Mouse (Mus musculus): ENCODE data around the gene Hcrt. TPM values are rescaled to one million over a fixed set of nuclear protein-coding genes. Genes with fewer than 3 reads are reported as not detected.
A peak's percentile ranks its signal among the peaks of the same experiment; 100 is the strongest.

The Hcrt gene
- polyA plus RNA-seq, 1 experiment from 2014 or later, result not detected

GRCm38 (mm10) chr11:100784286-100784685 is 21.6 kb upstream of the Hcrt start:
- no peak overlapping the region for H3K4me3 ChIP-seq
- peaks cover 24% of the 10 kb centered on the region for H3K4me1 ChIP-seq
- no peaks in the 10 kb centered on the region for H3K9me3 ChIP-seq (replicated peaks)
- WGBS, result 90% methylated on average over 8 of the region's 8 CpGs
- H3K36me3 ChIP-seq, result peaks cover 31% of the 10 kb centered on the region
- no peak overlapping the region for H3K27ac ChIP-seq
- H3K27me3 ChIP-seq (ENCODE audit: low read depth, poor library complexity, severe bottlenecking), result no peaks in the 10 kb centered on the region
- DNase-seq (ENCODE audit: low spot score), result no peak

- Histone ChIP-seq H3K4me3 (no peak overlapping the region), H3K36me3 (peaks cover 33% of the 10 kb centered on the region), H3K9me3 (replicated peaks) (no peaks in the 10 kb centered on the region), H3K27me3 (ENCODE audit: low read depth, poor library complexity, severe bottlenecking) (no peaks in the 10 kb centered on the region), H3K4me1 (peaks cover 15% of the 10 kb centered on the region), H3K27ac (no peak overlapping the region)
- WGBS, result 90% methylated on average over 13 of the region's 13 CpGs
- DNase-seq (ENCODE audit: low spot score), result no peak
Observed at GRCm38 (mm10) chr11:100782568-100782967, 19.8 kb upstream of the Hcrt start.

DNA sequence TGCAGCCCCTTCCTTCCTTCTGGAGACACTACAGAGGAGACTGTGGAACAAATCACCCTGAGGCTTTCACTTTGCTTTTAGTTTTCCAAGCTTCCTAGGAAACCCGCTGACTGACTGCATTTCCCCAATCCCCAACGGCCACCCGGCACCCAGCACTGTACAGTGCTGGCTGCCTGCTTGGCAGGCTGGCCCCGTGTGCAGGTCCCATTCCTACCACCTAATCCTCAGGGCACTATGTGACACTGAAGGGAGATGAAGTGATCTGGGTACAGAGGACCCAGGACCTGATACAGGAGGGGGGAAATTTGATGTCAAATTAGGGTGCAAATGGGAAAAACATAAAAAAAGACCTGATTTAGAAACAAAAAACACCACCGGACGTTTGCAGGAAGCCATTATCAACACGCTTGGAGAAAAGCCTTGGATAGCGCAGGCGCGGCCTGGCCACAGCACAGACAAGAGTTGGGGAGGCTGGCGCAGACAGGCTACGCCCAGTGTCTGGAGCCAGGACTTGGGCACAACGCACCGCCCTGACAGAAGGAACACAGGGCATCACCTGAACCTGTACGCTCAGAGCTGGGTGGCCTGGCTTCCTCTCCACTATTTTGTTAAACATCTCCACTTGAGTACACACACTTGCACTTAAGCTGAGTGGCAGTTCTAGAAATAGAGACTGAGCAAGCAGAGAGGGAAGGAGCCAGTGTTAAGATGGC is 19.2 kb upstream of the Hcrt start:
- DNase-seq (ENCODE audit: low spot score), result no peak
- peaks cover 8% of the 10 kb centered on the region for H3K4me1 ChIP-seq
- H3K27ac ChIP-seq, result no peak overlapping the region
- WGBS, result 90% methylated on average over 15 of the region's 15 CpGs
- peaks cover 33% of the 10 kb centered on the region for H3K36me3 ChIP-seq
- H3K4me3 ChIP-seq, result no peak overlapping the region
- H3K27me3 ChIP-seq (ENCODE audit: low read depth, poor library complexity, severe bottlenecking), result no peaks in the 10 kb centered on the region
- H3K9me3 ChIP-seq (replicated peaks), result no peaks in the 10 kb centered on the region

DNA sequence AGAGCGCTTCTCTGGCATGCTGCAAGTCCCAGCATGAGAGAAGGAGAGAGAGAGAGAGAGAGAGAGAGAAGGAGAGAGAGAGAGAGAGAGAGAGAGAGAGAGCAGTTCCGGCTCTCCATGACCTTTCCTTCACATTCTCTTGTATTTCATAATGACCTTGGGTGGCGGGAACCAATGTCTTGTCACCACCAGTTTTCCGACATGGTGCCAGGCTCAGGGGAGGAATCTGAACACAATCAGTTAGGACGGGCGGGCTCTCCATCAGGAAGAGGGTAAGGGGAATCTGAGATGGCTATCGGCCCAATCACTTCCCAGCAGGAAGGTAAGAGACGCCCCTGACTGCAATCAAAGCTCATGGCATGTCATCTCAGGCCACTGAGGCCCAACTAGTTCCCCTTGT is 17.5 kb upstream of the Hcrt start:
- H3K4me1 ChIP-seq, result no peaks in the 10 kb centered on the region
- no peak overlapping the region for H3K4me3 ChIP-seq
- no peaks in the 10 kb centered on the region for H3K9me3 ChIP-seq (replicated peaks)
- H3K27ac ChIP-seq, result no peak overlapping the region
- 83% methylated on average over 8 of the region's 8 CpGs for WGBS
- H3K36me3 ChIP-seq, result peaks cover 30% of the 10 kb centered on the region
- DNase-seq (ENCODE audit: low spot score), result no peak
- H3K27me3 ChIP-seq (ENCODE audit: low read depth, poor library complexity, severe bottlenecking), result no peaks in the 10 kb centered on the region

DNA sequence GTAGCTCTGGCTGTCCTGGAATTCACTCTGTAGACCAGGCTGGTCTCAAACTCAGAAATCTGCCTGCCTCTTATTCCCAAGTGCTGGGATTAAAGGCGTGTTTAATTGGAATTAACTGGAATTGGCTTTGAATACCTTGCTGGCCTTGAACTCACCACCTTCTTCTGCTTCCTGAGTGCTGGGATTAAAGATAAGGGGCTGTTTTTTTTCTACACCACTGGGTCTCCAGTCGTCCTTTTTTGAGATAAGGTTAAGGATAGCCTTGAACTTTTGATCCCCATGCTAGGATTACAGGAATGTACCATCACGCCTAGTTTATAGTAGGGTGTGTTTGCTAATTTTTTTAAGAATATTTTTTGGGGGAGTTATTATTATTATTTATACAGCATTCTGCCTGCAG is 15.3 kb upstream of the Hcrt start:
- 75% methylated on average over 3 of the region's 3 CpGs for WGBS
- H3K27me3 ChIP-seq (ENCODE audit: low read depth, poor library complexity, severe bottlenecking), result no peaks in the 10 kb centered on the region
- H3K4me3 ChIP-seq, result no peak overlapping the region
- no peaks in the 10 kb centered on the region for H3K9me3 ChIP-seq (replicated peaks)
- no peak for DNase-seq (ENCODE audit: low spot score)
- no peaks in the 10 kb centered on the region for H3K4me1 ChIP-seq
- H3K36me3 ChIP-seq, result peaks cover 19% of the 10 kb centered on the region
- no peak overlapping the region for H3K27ac ChIP-seq

DNA sequence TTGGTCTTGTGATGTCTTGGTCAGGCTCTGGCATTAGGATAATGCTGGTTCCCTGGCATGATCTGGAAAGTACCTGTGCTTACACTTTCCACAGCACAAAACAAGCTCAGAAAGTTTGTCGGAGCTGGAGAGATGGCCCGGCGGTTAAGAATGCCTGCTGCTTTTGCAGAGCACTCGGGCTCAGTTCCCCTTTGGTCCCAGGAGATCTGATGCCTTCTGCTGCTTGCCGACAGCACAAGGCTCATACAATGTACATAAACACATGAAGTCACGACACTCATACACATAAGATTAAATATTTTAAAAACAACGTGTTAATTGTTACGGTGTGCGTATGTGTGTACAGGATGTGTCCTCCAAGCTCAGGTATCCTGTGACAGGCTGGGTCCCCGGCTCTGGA is 13.2 kb upstream of the Hcrt start:
- DNase-seq (ENCODE audit: low spot score), result no peak
- Histone ChIP-seq H3K4me1 (peaks cover 3% of the 10 kb centered on the region), H3K36me3 (peaks cover 4% of the 10 kb centered on the region; the same call in 1 of the 2 replicates), H3K27me3 (ENCODE audit: low read depth, poor library complexity, severe bottlenecking) (no peaks in the 10 kb centered on the region), H3K9me3 (replicated peaks) (no peaks in the 10 kb centered on the region), H3K27ac (no peak overlapping the region), H3K4me3 (no peak overlapping the region)
- WGBS, result 88% methylated on average over 10 of the region's 10 CpGs

- DNase-seq (ENCODE audit: low spot score), result no peak
- Histone ChIP-seq H3K4me3 (no peak overlapping the region), H3K27me3 (ENCODE audit: low read depth, poor library complexity, severe bottlenecking) (no peaks in the 10 kb centered on the region), H3K9me3 (replicated peaks) (no peaks in the 10 kb centered on the region), H3K4me1 (peaks cover 14% of the 10 kb centered on the region), H3K27ac (no peak overlapping the region), H3K36me3 (peaks cover 4% of the 10 kb centered on the region; the same call in 1 of the 2 replicates)
- 70% methylated on average over 4 of the region's 4 CpGs for WGBS
Observed at GRCm38 (mm10) chr11:100774261-100774660, 11.5 kb upstream of the Hcrt start.

GRCm38 (mm10) chr11:100770646-100771408 is 8.1 kb upstream of the Hcrt start, which contains the start of gene Ghdc:
Ghdc (minus strand) TSS chr11:100770957.
- H3K36me3 ChIP-seq, result no peaks in the 10 kb centered on the region
- H3K27ac ChIP-seq, result peak within 1 kb of the TSS; percentile 61; the same call in 1 of the 2 replicates
- 23% methylated on average over 17 of the region's 17 CpGs for WGBS
- peak; percentile 77 for DNase-seq (ENCODE audit: low spot score)
- peaks cover 14% of the 10 kb centered on the region for H3K4me1 ChIP-seq
- H3K27me3 ChIP-seq (ENCODE audit: low read depth, poor library complexity, severe bottlenecking), result no peaks in the 10 kb centered on the region
- H3K9me3 ChIP-seq (replicated peaks), result no peaks in the 10 kb centered on the region
- H3K4me3 ChIP-seq, result peak within 1 kb of the TSS; percentile 62

GRCm38 (mm10) chr11:100769980-100770379 is 7.2 kb upstream of the Hcrt start:
- H3K27ac ChIP-seq, result 0 out of 2 replicates have a peak overlapping the region, but pooled peaks have one; percentile 61
- H3K4me3 ChIP-seq, result peak overlapping the region; percentile 62
- DNase-seq (ENCODE audit: low spot score), result no peak
- H3K9me3 ChIP-seq (replicated peaks), result no peaks in the 10 kb centered on the region
- 0 out of 2 replicates have a peak, but pooled peaks cover 3% of the 10 kb centered on the region for H3K27me3 ChIP-seq (ENCODE audit: low read depth, poor library complexity, severe bottlenecking)
- 55% methylated on average over 6 of the region's 6 CpGs for WGBS
- peaks cover 14% of the 10 kb centered on the region for H3K4me1 ChIP-seq
- no peaks in the 10 kb centered on the region for H3K36me3 ChIP-seq

DNA sequence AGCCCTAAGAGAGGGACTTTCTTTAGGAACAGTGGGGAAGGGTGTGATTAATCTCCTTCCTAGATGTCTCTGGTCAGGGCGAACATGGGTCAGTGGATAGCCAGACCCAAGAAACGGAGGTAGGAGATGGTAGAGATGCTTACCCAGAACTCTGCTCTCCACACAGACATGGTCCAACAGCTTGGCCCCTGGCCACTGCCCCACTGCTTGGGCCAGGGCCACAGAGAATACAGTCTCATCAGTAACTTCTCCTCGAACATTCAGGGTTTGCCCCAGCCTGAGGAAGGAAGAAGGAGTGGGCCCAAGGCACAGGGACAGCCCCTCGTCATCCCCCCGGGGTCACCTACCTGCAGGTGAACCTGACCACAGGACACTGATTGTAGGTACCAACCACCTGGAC is 5.1 kb upstream of the Hcrt start:
- Histone ChIP-seq H3K36me3 (no peaks in the 10 kb centered on the region), H3K4me1 (peaks cover 14% of the 10 kb centered on the region), H3K27me3 (ENCODE audit: low read depth, poor library complexity, severe bottlenecking) (peaks cover 10% of the 10 kb centered on the region), H3K9me3 (replicated peaks) (no peaks in the 10 kb centered on the region), H3K27ac (no peak overlapping the region), H3K4me3 (no peak overlapping the region)
- no peak for DNase-seq (ENCODE audit: low spot score)
- WGBS, result 87% methylated on average over 5 of the region's 5 CpGs

GRCm38 (mm10) chr11:100766726-100767125 is 4.0 kb upstream of the Hcrt start:
- peaks cover 21% of the 10 kb centered on the region for H3K27me3 ChIP-seq (ENCODE audit: low read depth, poor library complexity, severe bottlenecking)
- H3K36me3 ChIP-seq, result no peaks in the 10 kb centered on the region
- H3K9me3 ChIP-seq (replicated peaks), result no peaks in the 10 kb centered on the region
- no peak overlapping the region for H3K4me3 ChIP-seq
- no peak overlapping the region for H3K27ac ChIP-seq
- WGBS, result 81% methylated on average over 9 of the region's 9 CpGs
- H3K4me1 ChIP-seq, result peaks cover 17% of the 10 kb centered on the region
- DNase-seq (ENCODE audit: low spot score), result no peak

DNA sequence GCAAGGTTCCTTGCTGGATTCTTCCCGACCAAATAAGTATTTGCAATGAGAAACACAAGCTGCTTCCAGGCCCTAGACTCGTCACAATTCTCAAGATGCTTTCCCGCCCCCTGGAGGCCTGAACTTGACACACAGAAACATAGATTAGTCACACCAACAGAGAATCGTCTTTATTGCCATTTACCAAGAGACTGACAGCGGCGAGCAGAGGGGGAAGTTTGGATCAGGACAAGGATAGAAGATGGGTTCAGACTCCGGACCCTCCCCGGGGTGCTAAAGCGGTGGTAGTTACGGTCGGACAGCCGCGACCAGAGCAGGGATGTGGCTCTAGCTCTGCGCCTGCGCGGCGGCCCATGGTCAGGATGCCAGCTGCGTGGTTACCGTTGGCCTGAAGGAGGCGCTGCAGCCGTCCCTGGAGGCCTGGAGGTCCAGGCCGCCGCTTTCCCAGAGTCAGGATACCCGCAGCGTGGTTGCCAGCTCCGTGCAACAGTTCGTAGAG is 1.1 kb downstream of the Hcrt start:
- peak overlapping the region; percentile 11; the same call in 1 of the 2 replicates for H3K27ac ChIP-seq
- H3K36me3 ChIP-seq, result no peaks in the 10 kb centered on the region
- H3K27me3 ChIP-seq (ENCODE audit: low read depth, poor library complexity, severe bottlenecking), result peaks cover 64% of the 10 kb centered on the region
- WGBS, result 1% methylated on average over 27 of the region's 27 CpGs
- peaks cover 24% of the 10 kb centered on the region for H3K4me1 ChIP-seq
- H3K9me3 ChIP-seq (replicated peaks), result no peaks in the 10 kb centered on the region
- H3K4me3 ChIP-seq, result peak overlapping the region; percentile 56
- peak; percentile 94 for DNase-seq (ENCODE audit: low spot score)

Data from limb, embryonic 10.5 days (tissue).